Mouse (Mus musculus) intestine, postnatal 0 days (tissue): ENCODE measurements at regions not wholly inside any gene's neighbourhood (a gene's known extent, or its start where the extent isn't known, plus 50 kb on each side); places are given as distances from the start of the nearest gene placed in this dataset.

Experiments
- ATAC-seq: fragments of 200-750 bp; cut with Nextera tagmentation; 2 replicates; pipeline ENCODE4 v1.8.0; 2017; ENCODE audit warnings: mild to moderate bottlenecking, moderate TSS enrichment, moderate library complexity
- H3K27ac ChIP-seq: fragments of 300-500 bp; sonication (generic); 2 replicates; pipeline ENCODE4 v1.5.1; 2014; ENCODE audit warnings: mild to moderate bottlenecking, low read depth, low read length, moderate library complexity
- H3K27me3 ChIP-seq: fragments of 300-500 bp; sonication (generic); replicated peaks from 2 replicates; pipeline ENCODE4 v1.6.1; 2014; ENCODE audit warnings: low read length, mixed read lengths; ENCODE audit not compliant: control insufficient read depth, insufficient read depth
- H3K36me3 ChIP-seq: fragments of 300-500 bp; sonication (generic); 2 replicates; pipeline ENCODE4 v1.6.1; 2014; ENCODE audit warnings: mild to moderate bottlenecking, moderate library complexity; ENCODE audit not compliant: control insufficient read depth, insufficient read depth
- H3K4me1 ChIP-seq: fragments of 300-500 bp; sonication (generic); replicated peaks from 2 replicates; pipeline ENCODE4 v1.6.1; 2014; ENCODE audit warnings: antibody characterized with exemption, low read length, mixed read lengths; ENCODE audit not compliant: control insufficient read depth, insufficient read depth
- H3K4me2 ChIP-seq: fragments of 300-500 bp; sonication (generic); replicated peaks from 2 replicates; pipeline ENCODE4 v1.6.1; 2014; ENCODE audit warnings: low read depth, mild to moderate bottlenecking, moderate library complexity
- H3K4me3 ChIP-seq: fragments of 300-500 bp; sonication (generic); 2 replicates; pipeline ENCODE4 v1.5.1; 2014; ENCODE audit warnings: low read depth, low read length
- H3K9ac ChIP-seq: fragments of 300-500 bp; sonication (generic); 2 replicates; pipeline ENCODE4 v1.6.1; 2014; ENCODE audit warnings: mild to moderate bottlenecking, low read depth, low read length
- H3K9me3 ChIP-seq: fragments of 300-500 bp; sonication (generic); 2 replicates; pipeline ENCODE4 v1.6.1; 2016; ENCODE audit warnings: mixed run types; ENCODE audit not compliant: control insufficient read depth
- CTCF ChIP-seq: sonication (generic); IDR thresholded peaks from 2 replicates; pipeline ENCODE4 v1.5.1; 2016; ENCODE audit warnings: low read depth, mild to moderate bottlenecking, control low read depth, antibody characterized with exemption, moderate library complexity
- WGBS: fragments of 180-500 bp; shearing (Covaris S2); extraction: QIAGEN DNeasy Blood & Tissue Kit; methylation state at CpG from one replicate; pipeline ENCODE4 v1.1.7; 2014; 5-methylcytosine and 5-hydroxymethylcytosine counted together

DNA sequence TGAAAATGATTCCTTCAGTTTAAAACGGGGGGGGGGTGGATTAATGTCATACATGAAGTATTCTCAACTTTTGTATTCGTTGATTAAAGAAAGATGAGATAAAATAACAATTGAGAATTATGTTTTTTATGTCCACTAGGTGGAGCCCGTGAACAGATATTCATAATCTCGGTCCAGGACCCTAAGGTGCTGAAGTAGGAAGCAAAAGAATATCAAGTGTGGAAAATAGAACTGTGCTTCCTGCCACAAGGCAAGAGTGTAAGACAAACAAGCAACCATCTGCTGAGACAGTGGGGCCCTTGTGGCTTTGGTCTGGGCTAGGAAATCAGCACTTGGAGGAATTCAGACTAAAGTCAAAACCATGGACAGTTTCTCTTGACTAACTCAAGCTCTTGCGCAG is 50.9 kb upstream of the Kap start:
- peak; percentile 73 for TF ChIP-seq CTCF
- Histone ChIP-seq H3K27ac (no peak overlapping the region), H3K4me3 (no peak overlapping the region), H3K4me1 (no peaks in the 10 kb centered on the region), H3K36me3 (no peaks in the 10 kb centered on the region), H3K27me3 (no peaks in the 10 kb centered on the region), H3K4me2 (no peak overlapping the region), H3K9ac (no peak overlapping the region), H3K9me3 (no peaks in the 10 kb centered on the region)
- WGBS, result 27% methylated on average over 5 of the region's 5 CpGs
- no peak for ATAC-seq

DNA sequence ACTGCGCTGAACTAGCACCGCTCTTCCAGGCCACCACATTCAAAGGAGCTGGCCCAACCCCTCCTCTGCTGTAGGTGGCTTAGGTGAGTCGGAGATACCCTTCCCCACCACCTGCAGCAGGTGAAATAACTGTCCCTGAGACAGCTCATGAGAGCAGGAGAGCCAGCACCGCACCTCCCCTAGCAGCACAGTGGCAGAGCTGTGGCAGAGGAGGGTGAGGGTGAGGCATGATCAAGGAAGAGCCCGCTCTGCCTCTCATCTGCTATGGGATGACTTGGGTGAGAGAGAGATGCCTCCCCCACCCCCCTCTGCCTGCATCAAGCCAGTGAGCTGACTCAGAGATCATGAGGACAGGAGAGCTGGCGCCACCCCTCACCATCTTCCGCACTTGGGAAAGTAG is 81.1 kb upstream of the Kap start:
- no peak for ATAC-seq

DNA sequence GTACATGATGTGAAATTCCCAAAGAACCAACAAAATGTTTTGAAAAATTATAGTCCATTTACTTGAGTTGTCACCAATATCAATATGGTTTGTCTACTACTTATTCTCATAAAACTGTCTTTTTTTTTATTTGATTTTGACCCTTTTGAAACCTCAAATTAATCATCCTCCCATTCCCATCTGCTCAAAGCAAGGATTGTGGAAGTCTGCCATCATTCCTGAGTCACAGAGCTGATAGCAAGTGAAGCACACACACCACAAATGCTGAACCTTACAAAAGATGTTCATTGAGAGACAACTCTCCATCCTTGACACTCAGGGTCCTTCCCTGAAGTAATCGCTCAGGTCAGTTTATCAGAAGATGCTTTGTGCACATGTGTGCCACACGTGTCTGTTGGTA is 82.1 kb upstream of the Kap start:
- no peak for ATAC-seq
- no peaks in the 10 kb centered on the region for H3K9me3 ChIP-seq
- no peaks in the 10 kb centered on the region for H3K36me3 ChIP-seq
- H3K4me2 ChIP-seq, result no peak overlapping the region
- no peak overlapping the region for H3K9ac ChIP-seq
- no peak for TF ChIP-seq CTCF
- H3K4me1 ChIP-seq, result no peaks in the 10 kb centered on the region
- H3K27me3 ChIP-seq, result no peaks in the 10 kb centered on the region
- WGBS, result 87% methylated on average over 2 of the region's 2 CpGs
- no peak overlapping the region for H3K27ac ChIP-seq
- H3K4me3 ChIP-seq, result no peak overlapping the region

More for the DNA sequence above, 81.1 kb upstream of the Kap start:
- no peak overlapping the region for H3K27ac ChIP-seq
- H3K9ac ChIP-seq, result no peak overlapping the region
- TF ChIP-seq CTCF, result no peak
- WGBS, result 88% methylated on average over 7 of the region's 7 CpGs
- H3K36me3 ChIP-seq, result no peaks in the 10 kb centered on the region
- no peaks in the 10 kb centered on the region for H3K9me3 ChIP-seq
- H3K4me3 ChIP-seq, result no peak overlapping the region
- H3K27me3 ChIP-seq, result no peaks in the 10 kb centered on the region
- H3K4me1 ChIP-seq, result no peaks in the 10 kb centered on the region
- H3K4me2 ChIP-seq, result no peak overlapping the region

DNA sequence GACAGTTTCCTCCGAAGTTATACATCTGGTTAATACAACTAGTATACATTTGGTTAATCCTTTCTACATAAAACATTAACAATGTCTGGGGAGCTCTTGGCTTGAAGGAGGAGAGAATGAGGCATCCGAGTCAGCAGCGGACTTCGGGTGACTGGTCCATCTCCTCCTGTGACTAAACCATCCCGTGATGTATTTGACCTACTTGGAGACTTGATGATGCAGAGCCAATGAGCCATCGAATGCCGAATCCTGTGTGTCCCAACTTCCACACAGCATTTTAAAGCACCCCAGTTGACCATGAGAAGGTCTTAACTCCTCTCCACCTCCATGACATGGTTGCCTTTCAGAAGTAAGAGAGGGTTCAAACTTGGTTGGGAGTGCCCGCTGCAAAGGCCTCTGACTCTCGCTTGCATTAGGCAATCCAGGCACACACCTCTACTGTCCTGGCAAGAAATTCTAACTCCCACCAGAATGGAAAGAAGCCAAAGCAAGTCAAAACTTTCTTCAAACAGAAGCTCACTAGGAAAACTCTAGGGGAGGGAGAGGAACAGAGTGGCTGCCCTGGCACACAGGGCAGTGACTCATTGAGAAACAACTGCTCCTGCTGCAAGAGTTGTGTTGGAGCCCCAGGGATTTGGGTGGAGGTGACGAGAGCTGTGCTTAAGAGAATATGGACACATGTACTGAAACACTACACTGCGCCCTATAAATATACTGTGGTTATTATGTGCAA is 75.4 kb upstream of the Etv6 start:
- Histone ChIP-seq H3K4me2 (no peak overlapping the region), H3K4me1 (no peaks in the 10 kb centered on the region), H3K36me3 (no peaks in the 10 kb centered on the region), H3K9ac (no peak overlapping the region), H3K4me3 (no peak overlapping the region), H3K27ac (no peak overlapping the region), H3K27me3 (no peaks in the 10 kb centered on the region), H3K9me3 (no peaks in the 10 kb centered on the region)
- no peak for ATAC-seq
- 76% methylated on average over 11 of the region's 11 CpGs for WGBS
- no peak for TF ChIP-seq CTCF

DNA sequence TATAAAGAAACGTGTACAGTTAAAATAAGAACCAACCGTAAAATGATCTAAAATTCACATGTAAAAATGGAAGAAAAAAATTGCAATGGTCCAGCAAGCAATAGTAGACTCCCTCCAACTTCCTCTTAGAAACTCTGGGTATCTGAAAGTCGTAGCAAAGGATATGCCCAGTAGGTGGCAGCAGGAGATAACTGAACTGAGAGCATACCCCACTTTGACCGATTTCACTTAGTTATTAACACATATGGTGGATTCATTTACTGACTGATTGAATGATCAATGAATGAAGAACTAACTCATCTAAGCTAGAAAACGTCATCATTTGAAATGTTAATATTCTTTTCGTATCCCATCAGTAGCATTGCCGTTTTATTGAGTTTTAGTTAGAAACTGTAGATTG is 74.8 kb upstream of the Etv6 start:
- ATAC-seq, result no peak
- Histone ChIP-seq H3K4me3 (no peak overlapping the region), H3K36me3 (no peaks in the 10 kb centered on the region), H3K9me3 (no peaks in the 10 kb centered on the region), H3K4me1 (no peaks in the 10 kb centered on the region), H3K27ac (no peak overlapping the region), H3K4me2 (no peak overlapping the region), H3K9ac (no peak overlapping the region), H3K27me3 (no peaks in the 10 kb centered on the region)
- peak; percentile 93 for TF ChIP-seq CTCF
- WGBS, result 24% methylated on average over 7 of the region's 7 CpGs

DNA sequence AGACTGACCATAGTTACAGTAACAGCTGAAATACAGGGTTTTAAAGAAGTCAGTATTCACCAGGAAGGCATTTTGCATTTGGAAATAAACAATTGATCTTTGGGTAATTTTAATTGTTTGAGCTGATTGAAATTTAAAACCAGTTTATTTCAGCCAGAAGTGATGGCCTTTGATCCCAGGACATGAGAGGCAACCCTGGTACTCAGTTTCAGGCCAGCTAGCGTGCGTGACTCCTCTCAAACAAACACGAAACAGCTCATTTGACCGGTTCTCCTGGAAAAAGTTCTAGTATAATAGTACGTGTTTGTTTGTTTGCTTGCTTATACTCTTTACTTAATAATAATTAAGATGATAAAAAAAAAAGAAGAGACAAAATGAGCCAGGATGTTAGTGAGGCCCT is 72.9 kb upstream of the Etv6 start:
- Histone ChIP-seq H3K36me3 (no peaks in the 10 kb centered on the region), H3K4me1 (no peaks in the 10 kb centered on the region), H3K4me3 (no peak overlapping the region), H3K9me3 (no peaks in the 10 kb centered on the region), H3K4me2 (no peak overlapping the region), H3K9ac (no peak overlapping the region), H3K27ac (no peak overlapping the region), H3K27me3 (no peaks in the 10 kb centered on the region)
- no peak for TF ChIP-seq CTCF
- no peak for ATAC-seq
- WGBS, result 76% methylated on average over 5 of the region's 5 CpGs

DNA sequence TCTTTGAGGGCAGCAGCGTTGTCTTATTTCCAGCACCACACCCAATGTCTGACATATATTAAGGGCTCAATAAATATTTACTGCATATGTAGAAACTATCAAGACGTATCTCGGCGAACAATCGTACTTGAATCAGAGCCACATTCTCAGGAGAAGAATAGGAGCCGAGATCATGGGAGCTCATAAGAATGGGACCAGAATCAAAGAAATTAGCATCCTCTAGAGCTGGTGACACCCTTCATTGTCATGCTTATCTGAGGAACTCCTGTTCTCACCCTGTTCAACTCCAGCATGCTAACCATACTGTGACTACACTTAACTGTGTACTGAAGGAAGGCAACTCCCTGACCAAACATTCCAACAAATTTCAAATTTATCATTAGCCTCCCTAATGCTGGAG is 72.2 kb upstream of the Etv6 start:
- Histone ChIP-seq H3K4me3 (no peak overlapping the region), H3K4me1 (no peaks in the 10 kb centered on the region), H3K9me3 (no peaks in the 10 kb centered on the region), H3K4me2 (no peak overlapping the region), H3K27me3 (no peaks in the 10 kb centered on the region), H3K27ac (no peak overlapping the region), H3K9ac (no peak overlapping the region), H3K36me3 (no peaks in the 10 kb centered on the region)
- no peak for ATAC-seq
- WGBS, result 45% methylated on average over 6 of the region's 6 CpGs
- TF ChIP-seq CTCF, result no peak
